Mouse (Mus musculus): Measurements from ENCODE around the gene Mark3. TPM values are rescaled to one million over a fixed set of nuclear protein-coding genes. Genes with fewer than 3 reads are reported as not detected.
"Not testable (repeated sequence)": the region's sequence is repeated elsewhere in the genome, so short reads cannot be mapped to it uniquely, and the experiment has no call there.

The Mark3 gene
- polyA plus RNA-seq, 1 experiment from 2014 or later: 75.6 TPM

- no peaks in the 10 kb centered on the region for H3K9me3 ChIP-seq
- H3K36me3 ChIP-seq: peaks cover 46% of the 10 kb centered on the region
- no peaks in the 10 kb centered on the region for H3K27me3 ChIP-seq
- WGBS: 85% methylated on average over 1 of the region's 1 CpGs
- H3K4me1 ChIP-seq: peaks cover 10% of the 10 kb centered on the region; the same call in 1 of the 2 replicates
- no peak overlapping the region for H3K27ac ChIP-seq (replicated peaks)
- no peak for ATAC-seq (ENCODE audit: low FRiP score, low read depth)
- H3K9ac ChIP-seq (replicated peaks): no peak overlapping the region
- no peak overlapping the region for H3K4me3 ChIP-seq
- H3K4me2 ChIP-seq (replicated peaks): no peak overlapping the region
These were observed 86.3 kb downstream of the Mark3 start for GRCm38 (mm10) chr12:111660628-111661027.

GRCm38 (mm10) chr12:111661554-111661953 lies 87.2 kb downstream of the Mark3 start:
- not testable (repeated sequence) for H3K4me3 ChIP-seq; H3K27me3 ChIP-seq; ATAC-seq (ENCODE audit: low FRiP score, low read depth); H3K9me3 ChIP-seq; H3K9ac ChIP-seq (replicated peaks); H3K4me2 ChIP-seq (replicated peaks); H3K27ac ChIP-seq (replicated peaks)
- Histone ChIP-seq H3K4me1 (peaks cover 10% of the 10 kb centered on the region; the same call in 1 of the 2 replicates), H3K36me3 (peaks cover 39% of the 10 kb centered on the region)
- 96% methylated on average over 11 of the region's 11 CpGs for WGBS

- Histone ChIP-seq H3K9ac (replicated peaks) (no peak overlapping the region), H3K27me3 (no peaks in the 10 kb centered on the region), H3K9me3 (no peaks in the 10 kb centered on the region), H3K4me2 (replicated peaks) (no peak overlapping the region), H3K36me3 (peaks cover 30% of the 10 kb centered on the region), H3K4me3 (no peak overlapping the region), H3K4me1 (peaks cover 17% of the 10 kb centered on the region), H3K27ac (replicated peaks) (peak overlapping the region; percentile 31; the same call in 1 of the 2 replicates)
- ATAC-seq (ENCODE audit: low FRiP score, low read depth): no peak
- WGBS: 69% methylated on average over 17 of the region's 17 CpGs
These were observed 89.2 kb downstream of the Mark3 start for GRCm38 (mm10) chr12:111663228-111664143.

- Histone ChIP-seq H3K4me1 (peaks cover 24% of the 10 kb centered on the region), H3K4me3 (no peak overlapping the region), H3K36me3 (peaks cover 34% of the 10 kb centered on the region), H3K27me3 (no peaks in the 10 kb centered on the region), H3K27ac (replicated peaks) (peak overlapping the region; percentile 31; the same call in 1 of the 2 replicates), H3K9me3 (no peaks in the 10 kb centered on the region), H3K9ac (replicated peaks) (no peak overlapping the region), H3K4me2 (replicated peaks) (no peak overlapping the region)
- 33% methylated on average over 6 of the region's 6 CpGs for WGBS
- no peak for ATAC-seq (ENCODE audit: low FRiP score, low read depth)
These were observed 89.9 kb downstream of the Mark3 start for GRCm38 (mm10) chr12:111664144-111664634.

GRCm38 (mm10) chr12:111665041-111665880 lies 90.9 kb downstream of the Mark3 start:
- no peaks in the 10 kb centered on the region for H3K9me3 ChIP-seq
- no peak for ATAC-seq (ENCODE audit: low FRiP score, low read depth)
- no peak overlapping the region for H3K4me3 ChIP-seq
- H3K4me2 ChIP-seq (replicated peaks): no peak overlapping the region
- no peak overlapping the region for H3K9ac ChIP-seq (replicated peaks)
- H3K36me3 ChIP-seq: peaks cover 42% of the 10 kb centered on the region
- peak overlapping the region; percentile 21 for H3K27ac ChIP-seq (replicated peaks)
- 86% methylated on average over 13 of the region's 13 CpGs for WGBS
- no peaks in the 10 kb centered on the region for H3K27me3 ChIP-seq
- H3K4me1 ChIP-seq: peaks cover 35% of the 10 kb centered on the region

GRCm38 (mm10) chr12:111666380-111666779 lies 92.1 kb downstream of the Mark3 start:
- H3K4me1 ChIP-seq: peaks cover 40% of the 10 kb centered on the region
- 0 out of 2 replicates have a peak overlapping the region, but pooled peaks have one; percentile 25 for H3K27ac ChIP-seq (replicated peaks)

GRCm38 (mm10) chr12:111667421-111667820 lies 93.1 kb downstream of the Mark3 start:
- no peak for ATAC-seq (ENCODE audit: low FRiP score, low read depth)
- H3K9ac ChIP-seq (replicated peaks): 0 out of 2 replicates have a peak overlapping the region, but pooled peaks have one; percentile 24
- no peaks in the 10 kb centered on the region for H3K27me3 ChIP-seq
- H3K4me3 ChIP-seq: no peak overlapping the region
- peaks cover 41% of the 10 kb centered on the region for H3K4me1 ChIP-seq
- 93% methylated on average over 5 of the region's 5 CpGs for WGBS
- no peak overlapping the region for H3K4me2 ChIP-seq (replicated peaks)
- H3K36me3 ChIP-seq: peaks cover 33% of the 10 kb centered on the region
- no peaks in the 10 kb centered on the region for H3K9me3 ChIP-seq
- H3K27ac ChIP-seq (replicated peaks): peak overlapping the region; percentile 92

More at GRCm38 (mm10) chr12:111666380-111666779, 92.1 kb downstream of the Mark3 start:
- H3K27me3 ChIP-seq: no peaks in the 10 kb centered on the region
- no peak overlapping the region for H3K4me2 ChIP-seq (replicated peaks)
- no peaks in the 10 kb centered on the region for H3K9me3 ChIP-seq
- no peak overlapping the region for H3K9ac ChIP-seq (replicated peaks)
- peaks cover 43% of the 10 kb centered on the region for H3K36me3 ChIP-seq
- 80% methylated on average over 13 of the region's 13 CpGs for WGBS
- ATAC-seq (ENCODE audit: low FRiP score, low read depth): no peak
- no peak overlapping the region for H3K4me3 ChIP-seq

GRCm38 (mm10) chr12:111668457-111668912 lies 94.2 kb downstream of the Mark3 start:
- WGBS: 0% methylated on average over 8 of the region's 8 CpGs
- H3K36me3 ChIP-seq: peaks cover 31% of the 10 kb centered on the region
- H3K9me3 ChIP-seq: no peaks in the 10 kb centered on the region
- H3K27ac ChIP-seq (replicated peaks): peak overlapping the region; percentile 92
- ATAC-seq (ENCODE audit: low FRiP score, low read depth): peak; percentile 32
- H3K9ac ChIP-seq (replicated peaks): peak overlapping the region; percentile 94
- H3K27me3 ChIP-seq: peaks cover 6% of the 10 kb centered on the region
- H3K4me3 ChIP-seq: peak overlapping the region; percentile 93
- peak overlapping the region; percentile 96 for H3K4me2 ChIP-seq (replicated peaks)
- peaks cover 48% of the 10 kb centered on the region for H3K4me1 ChIP-seq

- Histone ChIP-seq H3K36me3 (peaks cover 31% of the 10 kb centered on the region), H3K4me2 (replicated peaks) (peak overlapping the region; percentile 96), H3K4me3 (peak overlapping the region; percentile 93), H3K27ac (replicated peaks) (peak overlapping the region; percentile 92), H3K4me1 (peaks cover 41% of the 10 kb centered on the region), H3K9me3 (no peaks in the 10 kb centered on the region), H3K9ac (replicated peaks) (peak overlapping the region; percentile 94), H3K27me3 (peaks cover 13% of the 10 kb centered on the region)
- WGBS: 53% methylated on average over 23 of the region's 23 CpGs
- ATAC-seq (ENCODE audit: low FRiP score, low read depth): no peak
These were observed 94.9 kb downstream of the Mark3 start for GRCm38 (mm10) chr12:111669000-111669788.

GRCm38 (mm10) chr12:111669961-111670360 lies 95.6 kb downstream of the Mark3 start:
- H3K4me2 ChIP-seq (replicated peaks): peak overlapping the region; percentile 96
- peak overlapping the region; percentile 93 for H3K4me3 ChIP-seq
- H3K27ac ChIP-seq (replicated peaks): peak overlapping the region; percentile 92
- H3K4me1 ChIP-seq: peaks cover 38% of the 10 kb centered on the region
- H3K36me3 ChIP-seq: peaks cover 31% of the 10 kb centered on the region
- no peaks in the 10 kb centered on the region for H3K9me3 ChIP-seq
- ATAC-seq (ENCODE audit: low FRiP score, low read depth): no peak
- WGBS: 33% methylated on average over 8 of the region's 8 CpGs
- H3K27me3 ChIP-seq: peaks cover 17% of the 10 kb centered on the region
- peak overlapping the region; percentile 94 for H3K9ac ChIP-seq (replicated peaks)

All from midbrain, embryonic 12.5 days (tissue).